Mouse (Mus musculus): ENCODE data around the gene Mmp15. TPM values are rescaled to one million over a fixed set of nuclear protein-coding genes. Genes with fewer than 3 reads are reported as not detected.

Mmp15 gene
- total RNA-seq, 2 experiments from 2014 or later: 40.0 to 44.2 TPM

GRCm38 (mm10) chr8:95411309-95411972 lies 59.4 kb downstream of the Mmp15 start:
- intact Hi-C loops (cut with DNase I): no loop called here
- DNase-seq: peak; percentile 34

- no peak for DNase-seq
- intact Hi-C loops (cut with DNase I): no loop called here
Observed at GRCm38 (mm10) chr8:95422193-95422810, 70.2 kb downstream of the Mmp15 start.

Other genes with a start within 250 kb of the Mmp15 start
- gene Kifc3, start 149.5 kb upstream of the Mmp15 start, total RNA-seq (2021): 10 to 100 TPM; 63.7 to 65.7 TPM
- gene Cngb1, start 45.7 kb upstream of the Mmp15 start, total RNA-seq (2021): under 1 TPM; 0.42 to 0.58 TPM
- gene Tepp, start 41.7 kb upstream of the Mmp15 start, total RNA-seq (2021): 1 to 10 TPM; 3.5 to 4.2 TPM
- 10 to 100 TPM; 26.8 to 29.6 TPM for gene Zfp319, start 20.3 kb upstream of the Mmp15 start, total RNA-seq (2021)
- gene Usb1, start 20.0 kb upstream of the Mmp15 start, total RNA-seq (2021): 10 to 100 TPM; 26.5 to 32.8 TPM
- gene Cfap20, start 82.6 kb downstream of the Mmp15 start, total RNA-seq (2021): 10 to 100 TPM; 67.5 to 67.7 TPM
- 10 to 100 TPM; 81.1 to 93.5 TPM for gene Csnk2a2, start 137.8 kb downstream of the Mmp15 start, total RNA-seq (2021)
- gene Ccdc113, start 181.8 kb downstream of the Mmp15 start, total RNA-seq (2021): 1 to 10 TPM in 1 of 2 experiments, under 1 TPM in 1; 0.60 to 1.0 TPM
- not detected for gene Prss54, start 224.1 kb downstream of the Mmp15 start, total RNA-seq (2021)